Mouse (Mus musculus): ENCODE results near the gene Folr2. TPM values are rescaled to one million over a fixed set of nuclear protein-coding genes. Genes with fewer than 3 reads are reported as not detected.

Gene Folr2
- polyA plus RNA-seq, 1 experiment = 1.2 TPM

- TF ChIP-seq EP300 (IDR thresholded peaks at IDR 0.05; ENCODE audit: insufficient read depth, low read depth, low read length) (no peak), CTCF (IDR thresholded peaks at IDR 0.05; ENCODE audit: low read depth, low read length) (no peak), POLR2A (IDR thresholded peaks at IDR 0.05; ENCODE audit: insufficient read depth, low read length) (no peak)
- Histone ChIP-seq H3K9me3 (replicated peaks; ENCODE audit: control insufficient read depth, insufficient read depth, low read length, poor library complexity, severe bottlenecking) (no peaks in the 10 kb centered on the region), H3K9ac (ENCODE audit: low read depth, poor library complexity, severe bottlenecking) (no peak overlapping the region; the same call in 1 of the 2 replicates), H3K27ac (ENCODE audit: insufficient read depth, low read length) (no peak overlapping the region), H3K4me3 (ENCODE audit: low read depth, low read length) (no peak overlapping the region), H3K4me1 (ENCODE audit: control insufficient read depth, insufficient read depth, low read length) (no peaks in the 10 kb centered on the region), H3K36me3 (ENCODE audit: control insufficient read depth, insufficient read depth, low read length, poor library complexity, severe bottlenecking) (peaks cover 12% of the 10 kb centered on the region), H3K27me3 (ENCODE audit: control insufficient read depth, insufficient read depth, low read length, poor library complexity, severe bottlenecking) (no peaks in the 10 kb centered on the region)
These were observed 43.5 kb upstream of the Folr2 start for GRCm38 (mm10) chr7:101900331-101901097.

- Histone ChIP-seq H3K27ac (ENCODE audit: insufficient read depth, low read length) (peak overlapping the region; percentile 76), H3K4me3 (ENCODE audit: low read depth, low read length) (peak overlapping the region; percentile 79), H3K4me1 (ENCODE audit: control insufficient read depth, insufficient read depth, low read length) (no peaks in the 10 kb centered on the region), H3K36me3 (ENCODE audit: control insufficient read depth, insufficient read depth, low read length, poor library complexity, severe bottlenecking) (peaks cover 12% of the 10 kb centered on the region), H3K27me3 (ENCODE audit: control insufficient read depth, insufficient read depth, low read length, poor library complexity, severe bottlenecking) (no peaks in the 10 kb centered on the region), H3K9me3 (replicated peaks; ENCODE audit: control insufficient read depth, insufficient read depth, low read length, poor library complexity, severe bottlenecking) (no peaks in the 10 kb centered on the region), H3K9ac (ENCODE audit: low read depth, poor library complexity, severe bottlenecking) (peak overlapping the region; percentile 72)
- no peak for TF ChIP-seq EP300 (IDR thresholded peaks at IDR 0.05; ENCODE audit: insufficient read depth, low read depth, low read length)
- peak; percentile 91 for TF ChIP-seq POLR2A (IDR thresholded peaks at IDR 0.05; ENCODE audit: insufficient read depth, low read length)
- no peak for TF ChIP-seq CTCF (IDR thresholded peaks at IDR 0.05; ENCODE audit: low read depth, low read length)
These were observed 39.4 kb upstream of the Folr2 start for GRCm38 (mm10) chr7:101896104-101897066.

GRCm38 (mm10) chr7:101895695-101896094 is 38.7 kb upstream of the Folr2 start:
- no peak overlapping the region for H3K27ac ChIP-seq (ENCODE audit: insufficient read depth, low read length)
- no peaks in the 10 kb centered on the region for H3K27me3 ChIP-seq (ENCODE audit: control insufficient read depth, insufficient read depth, low read length, poor library complexity, severe bottlenecking)
- TF ChIP-seq POLR2A (IDR thresholded peaks at IDR 0.05; ENCODE audit: insufficient read depth, low read length) = no peak
- TF ChIP-seq EP300 (IDR thresholded peaks at IDR 0.05; ENCODE audit: insufficient read depth, low read depth, low read length) = no peak
- no peak for TF ChIP-seq CTCF (IDR thresholded peaks at IDR 0.05; ENCODE audit: low read depth, low read length)

GRCm38 (mm10) chr7:101888460-101888859 is 31.5 kb upstream of the Folr2 start:
- Histone ChIP-seq H3K36me3 (ENCODE audit: control insufficient read depth, insufficient read depth, low read length, poor library complexity, severe bottlenecking) (no peaks in the 10 kb centered on the region), H3K27me3 (ENCODE audit: control insufficient read depth, insufficient read depth, low read length, poor library complexity, severe bottlenecking) (no peaks in the 10 kb centered on the region), H3K4me3 (ENCODE audit: low read depth, low read length) (no peak overlapping the region), H3K27ac (ENCODE audit: insufficient read depth, low read length) (no peak overlapping the region), H3K4me1 (ENCODE audit: control insufficient read depth, insufficient read depth, low read length) (no peaks in the 10 kb centered on the region), H3K9me3 (replicated peaks; ENCODE audit: control insufficient read depth, insufficient read depth, low read length, poor library complexity, severe bottlenecking) (no peaks in the 10 kb centered on the region), H3K9ac (ENCODE audit: low read depth, poor library complexity, severe bottlenecking) (no peak overlapping the region)
- no peak for TF ChIP-seq CTCF (IDR thresholded peaks at IDR 0.05; ENCODE audit: low read depth, low read length)
- no peak for TF ChIP-seq EP300 (IDR thresholded peaks at IDR 0.05; ENCODE audit: insufficient read depth, low read depth, low read length)
- no peak for TF ChIP-seq POLR2A (IDR thresholded peaks at IDR 0.05; ENCODE audit: insufficient read depth, low read length)

More at GRCm38 (mm10) chr7:101895695-101896094, 38.7 kb upstream of the Folr2 start:
- no peaks in the 10 kb centered on the region for H3K4me1 ChIP-seq (ENCODE audit: control insufficient read depth, insufficient read depth, low read length)
- H3K9ac ChIP-seq (ENCODE audit: low read depth, poor library complexity, severe bottlenecking) = peak overlapping the region; percentile 39
- peaks cover 12% of the 10 kb centered on the region for H3K36me3 ChIP-seq (ENCODE audit: control insufficient read depth, insufficient read depth, low read length, poor library complexity, severe bottlenecking)
- no peaks in the 10 kb centered on the region for H3K9me3 ChIP-seq (replicated peaks; ENCODE audit: control insufficient read depth, insufficient read depth, low read length, poor library complexity, severe bottlenecking)
- H3K4me3 ChIP-seq (ENCODE audit: low read depth, low read length) = peak overlapping the region; percentile 79

- H3K9ac ChIP-seq (ENCODE audit: low read depth, poor library complexity, severe bottlenecking) = no peak overlapping the region
- H3K4me3 ChIP-seq (ENCODE audit: low read depth, low read length) = no peak overlapping the region
- H3K27ac ChIP-seq (ENCODE audit: insufficient read depth, low read length) = no peak overlapping the region
- TF ChIP-seq POLR2A (IDR thresholded peaks at IDR 0.05; ENCODE audit: insufficient read depth, low read length) (no peak), CTCF (IDR thresholded peaks at IDR 0.05; ENCODE audit: low read depth, low read length) (no peak), EP300 (IDR thresholded peaks at IDR 0.05; ENCODE audit: insufficient read depth, low read depth, low read length) (no peak)
- no peaks in the 10 kb centered on the region for H3K4me1 ChIP-seq (ENCODE audit: control insufficient read depth, insufficient read depth, low read length)
- H3K9me3 ChIP-seq (replicated peaks; ENCODE audit: control insufficient read depth, insufficient read depth, low read length, poor library complexity, severe bottlenecking) = no peaks in the 10 kb centered on the region
- H3K36me3 ChIP-seq (ENCODE audit: control insufficient read depth, insufficient read depth, low read length, poor library complexity, severe bottlenecking) = no peaks in the 10 kb centered on the region
- H3K27me3 ChIP-seq (ENCODE audit: control insufficient read depth, insufficient read depth, low read length, poor library complexity, severe bottlenecking) = no peaks in the 10 kb centered on the region
These were observed 29.3 kb upstream of the Folr2 start for GRCm38 (mm10) chr7:101886274-101886673.

All from ES-Bruce4 (cell line).